Mouse (Mus musculus): ENCODE measurements at regions not wholly inside any gene's neighbourhood (a gene's known extent, or its start where the extent isn't known, plus 50 kb on each side); places are given as distances from the start of the nearest gene placed in this dataset.

GRCm38 (mm10) chr7:139769167-139769566 is 64.8 kb upstream of the Adgra1 start:
- no peak for TF ChIP-seq POLR2A (IDR thresholded peaks at IDR 0.05; ENCODE audit: low read depth, low read length)
- TF ChIP-seq CTCF (IDR thresholded peaks at IDR 0.05; ENCODE audit: extremely low read depth, insufficient read length, insufficient replicate concordance, low read depth, low read length): no peak
- H3K27ac ChIP-seq (ENCODE audit: insufficient read depth, low read depth, low read length): no peak overlapping the region
- H3K4me1 ChIP-seq (ENCODE audit: control insufficient read depth, insufficient read depth, insufficient read length, low read length): peaks cover 5% of the 10 kb centered on the region; the same call in 1 of the 2 replicates
- 20% methylated on average over 1 of the region's 1 CpGs for WGBS
- H3K27me3 ChIP-seq (ENCODE audit: control insufficient read depth, insufficient read depth, low read length): no peaks in the 10 kb centered on the region
- H3K4me3 ChIP-seq (ENCODE audit: low read depth, low read length): no peak overlapping the region
- no peaks in the 10 kb centered on the region for H3K36me3 ChIP-seq (ENCODE audit: control insufficient read depth, insufficient read depth, low read length)

GRCm38 (mm10) chr7:139777243-139777642 is 56.7 kb upstream of the Adgra1 start:
- Histone ChIP-seq H3K4me1 (ENCODE audit: control insufficient read depth, insufficient read depth, insufficient read length, low read length) (no peaks in the 10 kb centered on the region), H3K27me3 (ENCODE audit: control insufficient read depth, insufficient read depth, low read length) (no peaks in the 10 kb centered on the region), H3K27ac (ENCODE audit: insufficient read depth, low read depth, low read length) (no peak overlapping the region), H3K36me3 (ENCODE audit: control insufficient read depth, insufficient read depth, low read length) (no peaks in the 10 kb centered on the region), H3K4me3 (ENCODE audit: low read depth, low read length) (no peak overlapping the region)
- WGBS: 74% methylated on average over 2 of the region's 2 CpGs
- TF ChIP-seq POLR2A (IDR thresholded peaks at IDR 0.05; ENCODE audit: low read depth, low read length): no peak
- no peak for TF ChIP-seq CTCF (IDR thresholded peaks at IDR 0.05; ENCODE audit: extremely low read depth, insufficient read length, insufficient replicate concordance, low read depth, low read length)

GRCm38 (mm10) chr7:139779876-139780275 is 54.1 kb upstream of the Adgra1 start:
- H3K27me3 ChIP-seq (ENCODE audit: control insufficient read depth, insufficient read depth, low read length): no peaks in the 10 kb centered on the region
- H3K4me3 ChIP-seq (ENCODE audit: low read depth, low read length): no peak overlapping the region
- no peaks in the 10 kb centered on the region for H3K4me1 ChIP-seq (ENCODE audit: control insufficient read depth, insufficient read depth, insufficient read length, low read length)
- H3K27ac ChIP-seq (ENCODE audit: insufficient read depth, low read depth, low read length): no peak overlapping the region
- WGBS: 83% methylated on average over 3 of the region's 3 CpGs
- H3K36me3 ChIP-seq (ENCODE audit: control insufficient read depth, insufficient read depth, low read length): no peaks in the 10 kb centered on the region
- TF ChIP-seq POLR2A (IDR thresholded peaks at IDR 0.05; ENCODE audit: low read depth, low read length): no peak
- TF ChIP-seq CTCF (IDR thresholded peaks at IDR 0.05; ENCODE audit: extremely low read depth, insufficient read length, insufficient replicate concordance, low read depth, low read length): no peak

GRCm38 (mm10) chr7:139781513-139781912 is 52.5 kb upstream of the Adgra1 start:
- H3K36me3 ChIP-seq (ENCODE audit: control insufficient read depth, insufficient read depth, low read length): no peaks in the 10 kb centered on the region
- 82% methylated on average over 2 of the region's 2 CpGs for WGBS
- H3K4me1 ChIP-seq (ENCODE audit: control insufficient read depth, insufficient read depth, insufficient read length, low read length): no peaks in the 10 kb centered on the region
- H3K27me3 ChIP-seq (ENCODE audit: control insufficient read depth, insufficient read depth, low read length): no peaks in the 10 kb centered on the region
- no peak for TF ChIP-seq CTCF (IDR thresholded peaks at IDR 0.05; ENCODE audit: extremely low read depth, insufficient read length, insufficient replicate concordance, low read depth, low read length)
- TF ChIP-seq POLR2A (IDR thresholded peaks at IDR 0.05; ENCODE audit: low read depth, low read length): no peak
- H3K4me3 ChIP-seq (ENCODE audit: low read depth, low read length): no peak overlapping the region
- no peak overlapping the region for H3K27ac ChIP-seq (ENCODE audit: insufficient read depth, low read depth, low read length)

All from small intestine, adult 2 months (tissue).